Mouse (Mus musculus): ENCODE results near the gene Slc5a5. TPM values are rescaled to one million over a fixed set of nuclear protein-coding genes. Genes with fewer than 3 reads are reported as not detected.

The Slc5a5 gene
- total and polyA plus RNA-seq, 3 experiments = 0.04 to 0.26 (median 0.16) TPM

DNA sequence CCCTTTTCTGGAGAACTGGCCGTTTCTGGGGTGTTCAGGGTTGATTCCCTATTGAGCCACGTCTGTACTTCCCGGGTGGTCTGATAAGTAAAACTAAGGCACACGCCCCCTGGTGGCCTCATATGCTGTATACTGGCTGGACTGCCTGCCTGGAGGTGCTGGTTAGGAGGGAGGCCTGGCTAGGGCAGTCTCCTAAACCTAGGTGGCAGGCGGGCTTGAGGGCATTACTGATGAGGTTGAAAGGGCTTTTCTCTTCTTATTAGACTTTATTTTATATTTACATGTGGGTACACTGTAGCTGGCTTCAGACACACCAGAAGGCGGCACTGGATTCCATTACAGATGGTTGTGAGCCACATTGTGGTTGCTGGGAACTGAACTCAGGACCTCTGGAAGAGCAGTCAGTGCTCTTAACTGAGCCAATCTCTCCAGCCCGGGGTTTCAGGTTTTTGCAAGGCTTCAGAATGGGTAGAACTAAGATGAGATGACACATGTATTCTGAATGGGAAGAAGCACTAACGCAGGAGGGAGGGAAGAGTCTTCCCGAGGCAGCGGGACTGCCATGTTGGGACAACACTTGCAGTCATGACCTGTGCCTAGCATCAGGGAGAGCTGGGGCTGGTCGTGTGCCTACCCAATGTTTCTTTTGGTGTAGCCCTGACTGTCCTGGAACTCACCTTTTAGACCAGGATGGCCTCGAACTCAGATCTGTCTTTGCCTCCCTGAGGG lies 1.3 kb upstream of the Slc5a5 start:
- Histone ChIP-seq H3K79me2 (replicated peaks; ENCODE audit: control insufficient read depth, extremely low read depth, insufficient read depth, poor library complexity, severe bottlenecking) (peaks cover 24% of the 10 kb centered on the region), H3K27me3 (replicated peaks) (no peaks in the 10 kb centered on the region), H3K27ac (ENCODE audit: insufficient read depth, low read depth) (no peak overlapping the region), H3K4me2 (ENCODE audit: insufficient read depth, low read depth, poor library complexity, severe bottlenecking) (no peak overlapping the region), H3K36me3 (replicated peaks in 1 of 2; ENCODE audit: control insufficient read depth in 1 of 2, insufficient read depth in 1 of 2, low read length in 1 of 2) (peaks cover 39 to 69% of the 10 kb centered on the region in 2 experiments), H3K4me1 (ENCODE audit: control insufficient read depth in 1 of 2, insufficient read depth in 2 of 2) (peaks cover 16 to 22% of the 10 kb centered on the region in 2 experiments), H3K4me3 (replicated peaks in 1 of 3; ENCODE audit: low read depth in 2 of 3, low read length in 2 of 3, poor library complexity in 1 of 3) (no peak overlapping the region), H3K9ac (ENCODE audit: insufficient read depth, low read depth) (no peak overlapping the region), H3K9me3 (replicated peaks; ENCODE audit: low read length) (peaks cover 21% of the 10 kb centered on the region)
- dilution Hi-C loops (cut with MboI; ENCODE audit: extremely low pct_ligation_motif_present, extremely low pct_unique_long_range_greater_than_20kb, low sequenced_read_pairs) = no loop called here
- in situ Hi-C loops (cut with MboI; ENCODE audit: low pct_ligation_motif_present, low pct_unique_long_range_greater_than_20kb, low sequenced_read_pairs) = no loop called here
- DNase-seq (ENCODE audit: extremely low read depth) = peak; percentile 81
- no peak for TF ChIP-seq TCF12 (IDR thresholded peaks at IDR 0.05; ENCODE audit: low read depth, low read length)
- TF ChIP-seq NRF1 (IDR thresholded peaks at IDR 0.05; ENCODE audit: low read depth, low read length) = no peak
- no peak; the same call in 1 of the 2 replicates for TF ChIP-seq CHD2 (IDR thresholded peaks at IDR 0.05; ENCODE audit: low read length)
- TF ChIP-seq ZC3H11A (IDR thresholded peaks at IDR 0.05; ENCODE audit: low read depth, low read length) = no peak
- no peak for TF ChIP-seq MAZ (IDR thresholded peaks at IDR 0.05; ENCODE audit: low read depth, low read length)
- TF ChIP-seq CHD1 (IDR thresholded peaks at IDR 0.05; ENCODE audit: low read depth, low read length) = no peak
- no peak for TF ChIP-seq HCFC1 (IDR thresholded peaks at IDR 0.05; ENCODE audit: low read depth, low read length)
- TF ChIP-seq ELF1 (IDR thresholded peaks at IDR 0.05; ENCODE audit: low read depth, low read length) = no peak
- TF ChIP-seq KAT2A (IDR thresholded peaks at IDR 0.05; ENCODE audit: insufficient replicate concordance, low read length) = no peak
- peak; percentile 98 for TF ChIP-seq POLR2AphosphoS2 (IDR thresholded peaks at IDR 0.05; ENCODE audit: low read depth, low read length)
- TF ChIP-seq IRF4 (IDR thresholded peaks at IDR 0.05; ENCODE audit: low read depth, low read length) = no peak
- no peak for TF ChIP-seq JUN (IDR thresholded peaks at IDR 0.05; ENCODE audit: insufficient read depth, low read depth, low read length)
- no peak for TF ChIP-seq JUND (conservative IDR thresholded peaks at IDR 0.05; ENCODE audit: low read depth, low read length)
- no peak for TF ChIP-seq MAFK (IDR thresholded peaks at IDR 0.05; ENCODE audit: insufficient replicate concordance, low read length)
- TF ChIP-seq USF1 (IDR thresholded peaks at IDR 0.05; ENCODE audit: low read depth, low read length) = no peak
- TF ChIP-seq MXI1 (IDR thresholded peaks at IDR 0.05; ENCODE audit: low read depth, low read length) = no peak
- TF ChIP-seq POLR2A (IDR thresholded peaks at IDR 0.05; ENCODE audit: low read depth, low read length) = peak; percentile 64
- TF ChIP-seq ZNF384 (IDR thresholded peaks at IDR 0.05; ENCODE audit: low read depth, low read length) = no peak
- no peak for TF ChIP-seq UBTF (IDR thresholded peaks at IDR 0.05; ENCODE audit: low read depth, low read length)
- no peak for TF ChIP-seq ZKSCAN1 (IDR thresholded peaks at IDR 0.05; ENCODE audit: borderline replicate concordance, low read depth, low read length)
- peak; percentile 16 for TF ChIP-seq SMC3 (IDR thresholded peaks at IDR 0.05; ENCODE audit: low read depth, low read length)
- no peak for TF ChIP-seq MAX (IDR thresholded peaks at IDR 0.05; ENCODE audit: low read length)
- no peak for TF ChIP-seq TBP (conservative IDR thresholded peaks at IDR 0.05; ENCODE audit: low read depth, low read length)
- TF ChIP-seq CTCF (conservative IDR thresholded peaks at IDR 0.05 in 1 of 2, IDR thresholded peaks at IDR 0.05 in 1 of 2; ENCODE audit: low read depth in 2 of 2, low read length in 2 of 2) = peak; percentile 27 to 59; a peak in 3 of 4 replicates
- no peak for TF ChIP-seq USF2 (conservative IDR thresholded peaks at IDR 0.05; ENCODE audit: low read depth, low read length)
- no peak; the same call in 1 of the 2 replicates for TF ChIP-seq RAD21 (IDR thresholded peaks at IDR 0.05; ENCODE audit: low read depth, low read length)
- no peak for TF ChIP-seq MEF2A (IDR thresholded peaks at IDR 0.05; ENCODE audit: borderline replicate concordance, low read depth, low read length)
- no peak for TF ChIP-seq MYC (IDR thresholded peaks at IDR 0.05; ENCODE audit: low read depth, low read length)
